Mouse (Mus musculus): Measurements from ENCODE around the gene Lin54.

DNA sequence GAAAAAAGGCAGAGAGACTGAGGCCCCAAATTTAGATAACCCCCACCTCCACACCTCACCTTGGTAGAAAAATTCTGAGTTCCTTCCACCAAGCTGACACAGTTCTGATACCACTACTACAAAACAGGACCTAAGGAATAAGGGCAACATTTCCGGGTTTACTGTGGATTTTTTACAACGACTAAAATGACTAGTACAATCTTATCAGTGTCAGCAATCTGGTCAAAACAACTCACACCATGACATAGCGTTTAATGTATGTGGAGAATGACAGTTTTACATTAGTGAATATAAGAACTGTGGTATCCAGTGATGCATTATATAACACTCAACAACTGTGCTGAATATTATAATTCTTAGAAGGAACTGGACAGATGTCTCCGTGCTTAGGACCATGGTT is 828 bp upstream of the Lin54 start:
- TF ChIP-seq CTCF (conservative IDR thresholded peaks at IDR 0.05; ENCODE audit: insufficient read depth, insufficient read length, low read depth, low read length) (no peak), POLR2A (IDR thresholded peaks at IDR 0.05; ENCODE audit: low read depth, low read length) (no peak)
